Mouse (Mus musculus) brain, embryonic 18.5 days (tissue): ENCODE measurements at regions not wholly inside any gene's neighbourhood (a gene's known extent, or its start where the extent isn't known, plus 50 kb on each side); places are given as distances from the start of the nearest gene placed in this dataset.

Source experiments
- DNase-seq: peaks from one replicate; pipeline ENCODE4 v3.0.0-alpha.2; 2012; ENCODE audit warnings: low read depth, low spot score

GRCm38 (mm10) chr3:19368998-19369397 is 259.5 kb downstream of the 1700064H15Rik start:
- DNase-seq = no peak

- DNase-seq = no peak
Observed at GRCm38 (mm10) chr3:19367761-19368160, 260.7 kb downstream of the 1700064H15Rik start.
